Mouse (Mus musculus) embryonic facial prominence, embryonic 12.5 days (tissue): ENCODE data around the gene Hs3st4. TPM values are rescaled to one million over a fixed set of nuclear protein-coding genes. Genes with fewer than 3 reads are reported as not detected.

Experiments
- ATAC-seq: fragments of 200-750 bp; cut with Nextera tagmentation; 2 replicates; pipeline ENCODE4 v1.8.0; 2017; ENCODE audit not compliant: insufficient number of reproducible peaks, insufficient read depth, low FRiP score, low TSS enrichment
- H3K27ac ChIP-seq: fragments of 300-500 bp; sonication (generic); 2 replicates; pipeline ENCODE4 v1.5.1; 2016; ENCODE audit warnings: mild to moderate bottlenecking
- H3K27me3 ChIP-seq: fragments of 300-500 bp; sonication (generic); 2 replicates; pipeline ENCODE4 v1.6.1; 2016; ENCODE audit warnings: mild to moderate bottlenecking, moderate library complexity
- H3K36me3 ChIP-seq: fragments of 300-500 bp; sonication (generic); 2 replicates; pipeline ENCODE4 v1.6.1; 2016; ENCODE audit warnings: mild to moderate bottlenecking
- H3K4me1 ChIP-seq: fragments of 300-500 bp; sonication (generic); 2 replicates; pipeline ENCODE4 v1.6.1; 2016
- H3K4me2 ChIP-seq: fragments of 300-500 bp; sonication (generic); replicated peaks from 2 replicates; pipeline ENCODE4 v1.6.1; 2016; ENCODE audit warnings: mild to moderate bottlenecking, moderate library complexity
- H3K4me3 ChIP-seq: fragments of 300-500 bp; sonication (generic); 2 replicates; pipeline ENCODE4 v1.5.1; 2016; ENCODE audit warnings: mild to moderate bottlenecking
- H3K9ac ChIP-seq: fragments of 300-500 bp; sonication (generic); 2 replicates; pipeline ENCODE4 v1.6.1; 2016; ENCODE audit warnings: mild to moderate bottlenecking, moderate library complexity
- H3K9me3 ChIP-seq: fragments of 300-500 bp; sonication (generic); 2 replicates; pipeline ENCODE4 v1.6.1; 2016; ENCODE audit warnings: mild to moderate bottlenecking, moderate library complexity
- WGBS: fragments of 180-500 bp; shearing (Covaris S2); methylation state at CpG from one replicate; pipeline ENCODE4 v1.1.7; 2016; 5-methylcytosine and 5-hydroxymethylcytosine counted together
- polyA plus RNA-seq: library from polyadenylated mRNA; unstranded; fragments of >200 nt; fragmentation: Nextera tagmentation; extraction: Ambion mirVana; gene quantifications from 2 replicates; pipeline ENCODE4 v1.2.1, GENCODE M21; 2016

Hs3st4 gene
- polyA plus RNA-seq, 1 experiment from 2014 or later = 0.38 TPM

DNA sequence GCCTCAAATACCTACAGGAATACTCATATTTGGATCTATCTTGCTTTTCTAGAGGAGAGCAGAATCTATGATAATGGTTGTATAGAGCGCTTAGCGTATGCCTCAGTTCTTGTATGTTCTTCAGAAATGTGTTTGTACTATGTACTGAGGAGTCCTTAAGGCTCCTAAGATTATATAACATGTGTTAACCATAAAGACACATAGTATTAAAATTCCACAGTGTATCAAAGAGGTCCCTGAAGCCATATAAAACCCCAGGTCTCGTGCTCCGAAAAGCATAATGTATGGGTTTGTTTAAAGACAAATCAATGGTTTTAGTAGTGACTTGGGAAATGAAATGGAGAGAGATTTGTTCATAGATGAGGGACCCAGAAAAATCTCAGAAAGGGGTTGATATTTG lies 371.4 kb downstream of the Hs3st4 start:
- Histone ChIP-seq H3K9me3 (no peaks in the 10 kb centered on the region), H3K36me3 (no peaks in the 10 kb centered on the region), H3K9ac (no peak overlapping the region), H3K4me1 (no peaks in the 10 kb centered on the region), H3K4me2 (no peak overlapping the region), H3K27ac (no peak overlapping the region), H3K4me3 (no peak overlapping the region), H3K27me3 (no peaks in the 10 kb centered on the region)
- 84% methylated on average over 4 of the region's 4 CpGs for WGBS
- ATAC-seq = no peak

DNA sequence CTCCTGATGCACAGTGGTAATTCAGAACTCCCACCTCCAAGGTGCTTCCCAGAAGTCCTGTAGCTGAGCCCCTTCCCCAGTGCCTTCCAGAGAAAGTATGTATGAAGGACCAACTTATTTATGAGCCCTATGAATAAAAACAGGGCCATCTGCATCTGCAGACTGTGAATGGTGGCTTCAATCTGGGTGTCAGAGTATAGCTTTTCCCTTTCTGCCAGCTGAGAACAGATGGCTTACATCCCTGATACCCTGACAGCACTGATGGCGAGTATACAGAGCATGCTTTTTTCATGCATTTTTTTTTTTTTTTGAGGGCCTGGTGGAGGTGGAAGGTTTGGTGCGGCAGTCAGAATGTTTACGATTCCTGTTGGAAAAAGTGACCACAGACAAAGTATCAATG lies 375.4 kb downstream of the Hs3st4 start:
- Histone ChIP-seq H3K27me3 (no peaks in the 10 kb centered on the region), H3K4me1 (no peaks in the 10 kb centered on the region), H3K27ac (no peak overlapping the region), H3K9ac (no peak overlapping the region), H3K36me3 (no peaks in the 10 kb centered on the region), H3K4me3 (no peak overlapping the region), H3K9me3 (no peaks in the 10 kb centered on the region), H3K4me2 (no peak overlapping the region)
- ATAC-seq = no peak
- 66% methylated on average over 3 of the region's 3 CpGs for WGBS

- no peak overlapping the region for H3K4me3 ChIP-seq
- ATAC-seq = no peak
- WGBS = 83% methylated on average over 4 of the region's 4 CpGs
These were observed 377.2 kb downstream of the Hs3st4 start for GRCm38 (mm10) chr7:124359836-124360235.

DNA sequence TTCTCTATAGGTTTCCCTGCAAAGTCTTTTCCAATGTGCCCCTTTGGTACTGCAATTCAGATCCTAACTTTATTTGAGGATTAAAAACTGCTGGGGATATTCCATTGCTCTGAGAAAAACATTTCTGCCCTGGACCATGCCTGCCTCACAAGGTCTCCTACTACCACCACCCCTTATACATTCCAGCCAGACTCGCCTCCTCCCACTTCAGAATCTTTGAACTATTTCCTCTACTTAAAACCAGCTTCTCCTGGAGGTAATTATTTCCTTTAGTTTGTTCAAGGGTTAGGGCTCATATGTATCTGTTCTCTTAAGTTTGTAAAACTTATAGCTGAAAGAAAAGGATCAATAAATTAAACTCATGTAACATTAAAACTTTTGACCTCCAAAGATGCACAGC lies 389.6 kb downstream of the Hs3st4 start:
- Histone ChIP-seq H3K4me1 (no peaks in the 10 kb centered on the region), H3K4me3 (no peak overlapping the region), H3K27me3 (no peaks in the 10 kb centered on the region), H3K27ac (no peak overlapping the region), H3K9me3 (no peaks in the 10 kb centered on the region), H3K9ac (no peak overlapping the region), H3K36me3 (no peaks in the 10 kb centered on the region), H3K4me2 (no peak overlapping the region)
- WGBS = 31% methylated on average over 1 of the region's 1 CpGs
- ATAC-seq = no peak

More at GRCm38 (mm10) chr7:124359836-124360235, 377.2 kb downstream of the Hs3st4 start:
- Histone ChIP-seq H3K9ac (no peak overlapping the region), H3K4me2 (no peak overlapping the region), H3K27me3 (no peaks in the 10 kb centered on the region), H3K9me3 (no peaks in the 10 kb centered on the region), H3K27ac (no peak overlapping the region), H3K36me3 (no peaks in the 10 kb centered on the region), H3K4me1 (no peaks in the 10 kb centered on the region)

- no peak overlapping the region for H3K27ac ChIP-seq
- 91% methylated on average over 2 of the region's 2 CpGs for WGBS
- no peak for ATAC-seq
- no peaks in the 10 kb centered on the region for H3K36me3 ChIP-seq
- no peaks in the 10 kb centered on the region for H3K9me3 ChIP-seq
- H3K27me3 ChIP-seq = no peaks in the 10 kb centered on the region
- no peak overlapping the region for H3K9ac ChIP-seq
- no peaks in the 10 kb centered on the region for H3K4me1 ChIP-seq
- no peak overlapping the region for H3K4me3 ChIP-seq
- no peak overlapping the region for H3K4me2 ChIP-seq
These were observed 390.0 kb downstream of the Hs3st4 start for GRCm38 (mm10) chr7:124372697-124373096.

GRCm38 (mm10) chr7:124383489-124383888 lies 400.8 kb downstream of the Hs3st4 start:
- 34% methylated on average over 4 of the region's 4 CpGs for WGBS
- ATAC-seq = no peak
- no peaks in the 10 kb centered on the region for H3K9me3 ChIP-seq
- no peak overlapping the region for H3K9ac ChIP-seq
- no peak overlapping the region for H3K4me2 ChIP-seq
- no peak overlapping the region for H3K27ac ChIP-seq
- H3K4me3 ChIP-seq = no peak overlapping the region
- H3K36me3 ChIP-seq = no peaks in the 10 kb centered on the region
- H3K27me3 ChIP-seq = peaks cover 2% of the 10 kb centered on the region; the same call in 1 of the 2 replicates
- no peaks in the 10 kb centered on the region for H3K4me1 ChIP-seq

GRCm38 (mm10) chr7:124399184-124399583 lies 416.5 kb downstream of the Hs3st4 start:
- Histone ChIP-seq H3K4me2 (no peak overlapping the region), H3K27me3 (no peaks in the 10 kb centered on the region), H3K9me3 (no peaks in the 10 kb centered on the region), H3K36me3 (no peaks in the 10 kb centered on the region), H3K4me3 (no peak overlapping the region), H3K4me1 (no peaks in the 10 kb centered on the region), H3K9ac (no peak overlapping the region), H3K27ac (no peak overlapping the region)
- ATAC-seq = no peak

DNA sequence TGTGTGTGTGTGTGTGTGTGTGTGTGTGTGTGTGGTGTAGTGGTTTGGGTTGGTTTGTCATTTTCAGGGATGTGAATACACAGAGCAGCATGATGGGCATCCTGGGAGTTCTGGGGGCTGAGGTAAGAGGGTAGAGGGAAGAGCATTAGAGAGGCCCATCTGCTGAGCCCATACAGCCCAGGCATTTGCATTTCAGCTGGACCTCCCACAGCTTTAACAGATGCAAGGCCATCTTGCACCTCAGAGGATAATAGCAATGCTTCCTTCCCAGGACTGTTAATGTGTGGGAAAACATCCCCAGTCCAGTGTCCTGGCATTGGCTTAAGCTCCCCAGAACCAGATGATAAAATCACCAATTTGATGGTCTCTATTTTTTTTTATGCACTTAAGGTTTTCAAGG lies 444.3 kb downstream of the Hs3st4 start:
- Histone ChIP-seq H3K4me3 (no peak overlapping the region), H3K27ac (no peak overlapping the region), H3K4me1 (no peaks in the 10 kb centered on the region), H3K9me3 (no peaks in the 10 kb centered on the region), H3K27me3 (no peaks in the 10 kb centered on the region), H3K4me2 (no peak overlapping the region), H3K36me3 (no peaks in the 10 kb centered on the region), H3K9ac (no peak overlapping the region)
- ATAC-seq = no peak
